Mouse (Mus musculus) megakaryocyte progenitor cell, adult 5-6 weeks (primary cell): ENCODE results near the gene Zdhhc20. TPM values are rescaled to one million over a fixed set of nuclear protein-coding genes. Genes with fewer than 3 reads are reported as not detected.
"Not testable (repeated sequence)": the region's sequence is repeated elsewhere in the genome, so short reads cannot be mapped to it uniquely, and the experiment has no call there.

Source experiments
- ATAC-seq: replicated peaks from 2 replicates; pipeline ENCODE4 v1.8.0; 2016; ENCODE audit warnings: mild to moderate bottlenecking, moderate TSS enrichment, inconsistent platforms; ENCODE audit not compliant: poor library complexity
- total RNA-seq, 2 experiments: library from RNA; stranded (forward) in 1 of 2; stranded (reverse) in 1 of 2; fragments of 157-497, 149-512 nt in 1 of 2; fragments of 200-1000 nt in 1 of 2; gene quantifications; 2 replicates each; pipeline versions ENCODE4 v1.2.3 to v1.2.4; 2015 to 2017

Zdhhc20 gene
- total RNA-seq, 2 experiments from 2014 or later, result 40.8 to 43.5 TPM

GRCm38 (mm10) chr14:57894346-57894745 is 4.3 kb upstream of the Zdhhc20 start:
- ATAC-seq, result no peak

- no peak for ATAC-seq
Observed at GRCm38 (mm10) chr14:57892961-57893360, 2.9 kb upstream of the Zdhhc20 start.

- no peak for ATAC-seq
Observed at GRCm38 (mm10) chr14:57889541-57890010, 500 bp downstream of the Zdhhc20 start.

- peak; percentile 37 for ATAC-seq
Observed at GRCm38 (mm10) chr14:57887171-57887570, 2.9 kb downstream of the Zdhhc20 start.

- ATAC-seq, result no peak
Observed at GRCm38 (mm10) chr14:57886032-57886431, 4.0 kb downstream of the Zdhhc20 start.

- no peak for ATAC-seq
Observed at GRCm38 (mm10) chr14:57883341-57883740, 6.7 kb downstream of the Zdhhc20 start.

- no peak for ATAC-seq
Observed at GRCm38 (mm10) chr14:57882720-57883119, 7.4 kb downstream of the Zdhhc20 start.

GRCm38 (mm10) chr14:57881793-57882192 is 8.3 kb downstream of the Zdhhc20 start:
- ATAC-seq, result 0 out of 2 replicates have a peak, but pooled peaks have one; percentile 46

GRCm38 (mm10) chr14:57881074-57881473 is 9.0 kb downstream of the Zdhhc20 start:
- ATAC-seq, result no peak

- no peak for ATAC-seq
Observed at GRCm38 (mm10) chr14:57877921-57878320, 12.2 kb downstream of the Zdhhc20 start.

GRCm38 (mm10) chr14:57866676-57867276 is 23.3 kb downstream of the Zdhhc20 start:
- no peak for ATAC-seq

GRCm38 (mm10) chr14:57865256-57865655 is 24.8 kb downstream of the Zdhhc20 start:
- ATAC-seq, result no peak

GRCm38 (mm10) chr14:57863129-57863528 is 26.9 kb downstream of the Zdhhc20 start:
- no peak for ATAC-seq

- ATAC-seq, result peak; percentile 61
Observed at GRCm38 (mm10) chr14:57861987-57862412, 28.1 kb downstream of the Zdhhc20 start.

- ATAC-seq, result no peak
Observed at GRCm38 (mm10) chr14:57859520-57859919, 30.6 kb downstream of the Zdhhc20 start.

GRCm38 (mm10) chr14:57858601-57859000 is 31.5 kb downstream of the Zdhhc20 start:
- ATAC-seq, result no peak

- not testable (repeated sequence) for ATAC-seq
Observed at GRCm38 (mm10) chr14:57856037-57856436, 34.0 kb downstream of the Zdhhc20 start.

GRCm38 (mm10) chr14:57852961-57853360 is 37.1 kb downstream of the Zdhhc20 start:
- no peak for ATAC-seq

- no peak for ATAC-seq
Observed at GRCm38 (mm10) chr14:57850330-57850729, 39.7 kb downstream of the Zdhhc20 start.

- ATAC-seq, result no peak
Observed at GRCm38 (mm10) chr14:57848646-57849045, 41.4 kb downstream of the Zdhhc20 start.

- not testable (repeated sequence) for ATAC-seq
Observed at GRCm38 (mm10) chr14:57848061-57848460, 42.0 kb downstream of the Zdhhc20 start.

- no peak for ATAC-seq
Observed at GRCm38 (mm10) chr14:57844535-57844934, 45.5 kb downstream of the Zdhhc20 start.

- ATAC-seq, result peak; percentile 99
Observed at GRCm38 (mm10) chr14:57835157-57835556, 54.9 kb downstream of the Zdhhc20 start.
